Mouse (Mus musculus): ENCODE results near the gene Nkg7. TPM values are rescaled to one million over a fixed set of nuclear protein-coding genes. Genes with fewer than 3 reads are reported as not detected.

Gene Nkg7
- polyA plus RNA-seq, 1 experiment from 2014 or later: 2.7 TPM

- H3K4me1 ChIP-seq (ENCODE audit: control insufficient read depth, insufficient read depth, low read length): no peaks in the 10 kb centered on the region
- WGBS: 85% methylated on average over 6 of the region's 6 CpGs
- no peak for ATAC-seq (ENCODE audit: insufficient read depth, low FRiP score)
- H3K4me3 ChIP-seq (replicated peaks; ENCODE audit: low read length): no peak overlapping the region
- peak overlapping the region; percentile 4; the same call in 1 of the 2 replicates for H3K27ac ChIP-seq (ENCODE audit: low read length)
- no peak overlapping the region for H3K4me2 ChIP-seq (ENCODE audit: low read depth, low read length)
- H3K9ac ChIP-seq (ENCODE audit: low read length): no peak overlapping the region
- no peaks in the 10 kb centered on the region for H3K9me3 ChIP-seq (replicated peaks; ENCODE audit: control insufficient read depth, low read length)
- H3K27me3 ChIP-seq (ENCODE audit: control insufficient read depth, insufficient read depth, low read length): no peaks in the 10 kb centered on the region
- H3K36me3 ChIP-seq (ENCODE audit: control insufficient read depth, insufficient read depth, low read length): peaks cover 13% of the 10 kb centered on the region
Observed at GRCm38 (mm10) chr7:43454371-43454770, 17.5 kb downstream of the Nkg7 start.

- H3K27me3 ChIP-seq (ENCODE audit: control insufficient read depth, insufficient read depth, low read length): no peaks in the 10 kb centered on the region
- peaks cover 9% of the 10 kb centered on the region; the same call in 1 of the 2 replicates for H3K4me1 ChIP-seq (ENCODE audit: control insufficient read depth, insufficient read depth, low read length)
- ATAC-seq (ENCODE audit: insufficient read depth, low FRiP score): no peak
- no peaks in the 10 kb centered on the region for H3K9me3 ChIP-seq (replicated peaks; ENCODE audit: control insufficient read depth, low read length)
- no peak within 1 kb of the TSS for H3K4me3 ChIP-seq (replicated peaks; ENCODE audit: low read length)
- H3K4me2 ChIP-seq (ENCODE audit: low read depth, low read length): no peak within 1 kb of the TSS
- WGBS: 61% methylated on average over 4 of the region's 4 CpGs
- H3K9ac ChIP-seq (ENCODE audit: low read length): no peak within 1 kb of the TSS; the same call in 1 of the 2 replicates
- H3K36me3 ChIP-seq (ENCODE audit: control insufficient read depth, insufficient read depth, low read length): no peaks in the 10 kb centered on the region
- 0 out of 2 replicates have a peak within 1 kb of the TSS, but pooled peaks have one; percentile 19 for H3K27ac ChIP-seq (ENCODE audit: low read length)
Observed at GRCm38 (mm10) chr7:43462851-43463250, 26.0 kb downstream of the Nkg7 start, which contains the start of gene Vsig10l. Vsig10l (plus strand) TSS chr7:43463151.

- WGBS: 70% methylated on average over 7 of the region's 7 CpGs
Observed at GRCm38 (mm10) chr7:43463976-43464375, 27.1 kb downstream of the Nkg7 start.

GRCm38 (mm10) chr7:43464864-43465343 is 28.0 kb downstream of the Nkg7 start:
- H3K27ac ChIP-seq (ENCODE audit: low read length): peak overlapping the region; percentile 42; the same call in 1 of the 2 replicates
- no peaks in the 10 kb centered on the region for H3K27me3 ChIP-seq (ENCODE audit: control insufficient read depth, insufficient read depth, low read length)
- 4% methylated on average over 35 of the region's 35 CpGs for WGBS
- no peaks in the 10 kb centered on the region for H3K36me3 ChIP-seq (ENCODE audit: control insufficient read depth, insufficient read depth, low read length)
- H3K9me3 ChIP-seq (replicated peaks; ENCODE audit: control insufficient read depth, low read length): no peaks in the 10 kb centered on the region
- peak overlapping the region; percentile 97 for H3K4me2 ChIP-seq (ENCODE audit: low read depth, low read length)
- H3K4me1 ChIP-seq (ENCODE audit: control insufficient read depth, insufficient read depth, low read length): peaks cover 9% of the 10 kb centered on the region; the same call in 1 of the 2 replicates
- H3K9ac ChIP-seq (ENCODE audit: low read length): peak overlapping the region; percentile 77
- ATAC-seq (ENCODE audit: insufficient read depth, low FRiP score): no peak
- peak overlapping the region; percentile 59 for H3K4me3 ChIP-seq (replicated peaks; ENCODE audit: low read length)

More at GRCm38 (mm10) chr7:43463976-43464375, 27.1 kb downstream of the Nkg7 start:
- H3K36me3 ChIP-seq (ENCODE audit: control insufficient read depth, insufficient read depth, low read length): no peaks in the 10 kb centered on the region
- H3K4me1 ChIP-seq (ENCODE audit: control insufficient read depth, insufficient read depth, low read length): peaks cover 9% of the 10 kb centered on the region; the same call in 1 of the 2 replicates
- H3K9me3 ChIP-seq (replicated peaks; ENCODE audit: control insufficient read depth, low read length): no peaks in the 10 kb centered on the region
- no peak for ATAC-seq (ENCODE audit: insufficient read depth, low FRiP score)
- no peaks in the 10 kb centered on the region for H3K27me3 ChIP-seq (ENCODE audit: control insufficient read depth, insufficient read depth, low read length)
- no peak overlapping the region for H3K4me3 ChIP-seq (replicated peaks; ENCODE audit: low read length)
- H3K27ac ChIP-seq (ENCODE audit: low read length): no peak overlapping the region
- H3K9ac ChIP-seq (ENCODE audit: low read length): no peak overlapping the region
- H3K4me2 ChIP-seq (ENCODE audit: low read depth, low read length): no peak overlapping the region

GRCm38 (mm10) chr7:43465344-43466098 is 28.6 kb downstream of the Nkg7 start:
- under 1% methylated on average over 33 of the region's 33 CpGs for WGBS
- Histone ChIP-seq H3K9ac (ENCODE audit: low read length) (peak overlapping the region; percentile 77), H3K9me3 (replicated peaks; ENCODE audit: control insufficient read depth, low read length) (no peaks in the 10 kb centered on the region), H3K4me2 (ENCODE audit: low read depth, low read length) (peak overlapping the region; percentile 97), H3K27me3 (ENCODE audit: control insufficient read depth, insufficient read depth, low read length) (no peaks in the 10 kb centered on the region), H3K4me3 (replicated peaks; ENCODE audit: low read length) (peak overlapping the region; percentile 59), H3K36me3 (ENCODE audit: control insufficient read depth, insufficient read depth, low read length) (no peaks in the 10 kb centered on the region), H3K27ac (ENCODE audit: low read length) (peak overlapping the region; percentile 42; the same call in 1 of the 2 replicates), H3K4me1 (ENCODE audit: control insufficient read depth, insufficient read depth, low read length) (peaks cover 9% of the 10 kb centered on the region; the same call in 1 of the 2 replicates)
- peak; percentile 91 for ATAC-seq (ENCODE audit: insufficient read depth, low FRiP score)

- H3K4me3 ChIP-seq (replicated peaks; ENCODE audit: low read length): peak overlapping the region; percentile 59
- H3K27ac ChIP-seq (ENCODE audit: low read length): peak overlapping the region; percentile 25; the same call in 1 of the 2 replicates
- H3K4me2 ChIP-seq (ENCODE audit: low read depth, low read length): peak overlapping the region; percentile 97
- no peaks in the 10 kb centered on the region for H3K9me3 ChIP-seq (replicated peaks; ENCODE audit: control insufficient read depth, low read length)
- H3K4me1 ChIP-seq (ENCODE audit: control insufficient read depth, insufficient read depth, low read length): peaks cover 9% of the 10 kb centered on the region; the same call in 1 of the 2 replicates
- WGBS: under 1% methylated on average over 33 of the region's 33 CpGs
- peak overlapping the region; percentile 77 for H3K9ac ChIP-seq (ENCODE audit: low read length)
- peak; percentile 52; the same call in 1 of the 2 replicates for ATAC-seq (ENCODE audit: insufficient read depth, low FRiP score)
- H3K27me3 ChIP-seq (ENCODE audit: control insufficient read depth, insufficient read depth, low read length): no peaks in the 10 kb centered on the region
- H3K36me3 ChIP-seq (ENCODE audit: control insufficient read depth, insufficient read depth, low read length): no peaks in the 10 kb centered on the region
Observed at GRCm38 (mm10) chr7:43466099-43466694, 29.3 kb downstream of the Nkg7 start.

GRCm38 (mm10) chr7:43470373-43470772 is 33.5 kb downstream of the Nkg7 start:
- no peaks in the 10 kb centered on the region for H3K9me3 ChIP-seq (replicated peaks; ENCODE audit: control insufficient read depth, low read length)
- no peak overlapping the region for H3K9ac ChIP-seq (ENCODE audit: low read length)
- no peak overlapping the region for H3K4me2 ChIP-seq (ENCODE audit: low read depth, low read length)
- no peak overlapping the region for H3K4me3 ChIP-seq (replicated peaks; ENCODE audit: low read length)
- WGBS: 44% methylated on average over 8 of the region's 8 CpGs
- peaks cover 3% of the 10 kb centered on the region; the same call in 1 of the 2 replicates for H3K27me3 ChIP-seq (ENCODE audit: control insufficient read depth, insufficient read depth, low read length)
- ATAC-seq (ENCODE audit: insufficient read depth, low FRiP score): no peak
- no peaks in the 10 kb centered on the region for H3K36me3 ChIP-seq (ENCODE audit: control insufficient read depth, insufficient read depth, low read length)
- 0 out of 2 replicates have a peak, but pooled peaks cover 2% of the 10 kb centered on the region for H3K4me1 ChIP-seq (ENCODE audit: control insufficient read depth, insufficient read depth, low read length)
- no peak overlapping the region for H3K27ac ChIP-seq (ENCODE audit: low read length)

GRCm38 (mm10) chr7:43475706-43476105 is 38.8 kb downstream of the Nkg7 start:
- no peaks in the 10 kb centered on the region for H3K36me3 ChIP-seq (ENCODE audit: control insufficient read depth, insufficient read depth, low read length)
- no peak for ATAC-seq (ENCODE audit: insufficient read depth, low FRiP score)
- H3K4me1 ChIP-seq (ENCODE audit: control insufficient read depth, insufficient read depth, low read length): no peaks in the 10 kb centered on the region
- no peak overlapping the region for H3K27ac ChIP-seq (ENCODE audit: low read length)
- no peaks in the 10 kb centered on the region for H3K9me3 ChIP-seq (replicated peaks; ENCODE audit: control insufficient read depth, low read length)
- peaks cover 30% of the 10 kb centered on the region for H3K27me3 ChIP-seq (ENCODE audit: control insufficient read depth, insufficient read depth, low read length)
- no peak overlapping the region for H3K9ac ChIP-seq (ENCODE audit: low read length)
- 14% methylated on average over 23 of the region's 23 CpGs for WGBS
- H3K4me3 ChIP-seq (replicated peaks; ENCODE audit: low read length): no peak overlapping the region
- no peak overlapping the region for H3K4me2 ChIP-seq (ENCODE audit: low read depth, low read length)

GRCm38 (mm10) chr7:43476376-43476775 is 39.5 kb downstream of the Nkg7 start:
- no peak overlapping the region for H3K9ac ChIP-seq (ENCODE audit: low read length)
- no peak overlapping the region for H3K4me3 ChIP-seq (replicated peaks; ENCODE audit: low read length)
- peaks cover 30% of the 10 kb centered on the region for H3K27me3 ChIP-seq (ENCODE audit: control insufficient read depth, insufficient read depth, low read length)
- no peak overlapping the region for H3K4me2 ChIP-seq (ENCODE audit: low read depth, low read length)
- no peak for ATAC-seq (ENCODE audit: insufficient read depth, low FRiP score)
- no peaks in the 10 kb centered on the region for H3K4me1 ChIP-seq (ENCODE audit: control insufficient read depth, insufficient read depth, low read length)
- H3K36me3 ChIP-seq (ENCODE audit: control insufficient read depth, insufficient read depth, low read length): no peaks in the 10 kb centered on the region
- no peaks in the 10 kb centered on the region for H3K9me3 ChIP-seq (replicated peaks; ENCODE audit: control insufficient read depth, low read length)
- no peak overlapping the region for H3K27ac ChIP-seq (ENCODE audit: low read length)
- 9% methylated on average over 13 of the region's 13 CpGs for WGBS

Measured in stomach, embryonic 16.5 days (tissue).